Mouse (Mus musculus) gastrocnemius, adult 18-20 months (tissue): ENCODE data around the gene Capn5. TPM values are rescaled to one million over a fixed set of nuclear protein-coding genes. Genes with fewer than 3 reads are reported as not detected.

ENCODE experiments used
- DNase-seq: peaks from one replicate; pipeline ENCODE4 v3.0.0; 2021; ENCODE audit warnings: low spot score
- total RNA-seq, 2 experiments: library from RNA; stranded (reverse); gene quantifications; 2 replicates each; pipeline ENCODE4 v1.2.3; 2021

The Capn5 gene
- total RNA-seq, 2 experiments from 2014 or later, result 0.98 to 1.6 TPM

DNA sequence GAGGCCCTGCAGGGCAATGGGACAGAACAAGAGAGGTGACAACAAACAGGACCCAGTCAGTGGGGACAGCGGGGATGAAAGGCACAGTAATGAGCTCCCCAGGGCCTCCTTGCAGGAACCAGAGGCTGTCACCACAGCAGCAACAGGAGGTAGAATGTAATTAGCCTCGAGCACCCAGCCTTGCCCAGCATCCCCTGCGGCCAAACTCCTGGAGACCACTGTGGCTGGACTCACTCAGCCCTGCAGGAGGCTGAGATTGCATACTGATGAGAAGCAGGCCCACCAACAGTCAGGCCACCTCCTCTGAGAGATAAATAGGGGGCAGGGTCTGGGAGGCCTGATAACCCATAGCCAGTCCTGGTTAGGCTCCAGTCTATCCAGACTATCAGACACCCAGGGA lies 28.3 kb downstream of the Capn5 start:
- DNase-seq, result no peak

- no peak for DNase-seq
Measured at GRCm38 (mm10) chr7:98148721-98149407, 29.2 kb downstream of the Capn5 start.

DNA sequence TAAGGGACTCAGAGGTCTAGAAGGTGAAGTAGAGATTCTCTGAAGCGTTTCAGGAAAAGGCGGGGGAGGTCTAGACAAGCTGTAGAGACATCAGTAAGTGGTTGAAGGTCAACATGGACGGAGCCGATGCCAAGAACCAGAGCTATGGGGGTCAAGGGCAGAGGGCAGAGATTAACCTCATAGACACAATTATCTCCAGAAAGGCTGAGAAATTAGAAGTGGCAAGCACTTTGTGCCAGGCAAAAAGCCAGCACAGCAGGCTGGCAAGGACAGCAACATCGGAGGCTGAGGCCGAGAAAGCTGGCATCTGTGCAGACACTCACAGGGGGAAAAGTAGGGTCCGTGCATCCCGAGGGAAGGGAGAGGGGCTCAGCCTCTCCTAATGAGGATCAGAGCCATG lies 30.3 kb downstream of the Capn5 start:
- DNase-seq, result no peak

DNA sequence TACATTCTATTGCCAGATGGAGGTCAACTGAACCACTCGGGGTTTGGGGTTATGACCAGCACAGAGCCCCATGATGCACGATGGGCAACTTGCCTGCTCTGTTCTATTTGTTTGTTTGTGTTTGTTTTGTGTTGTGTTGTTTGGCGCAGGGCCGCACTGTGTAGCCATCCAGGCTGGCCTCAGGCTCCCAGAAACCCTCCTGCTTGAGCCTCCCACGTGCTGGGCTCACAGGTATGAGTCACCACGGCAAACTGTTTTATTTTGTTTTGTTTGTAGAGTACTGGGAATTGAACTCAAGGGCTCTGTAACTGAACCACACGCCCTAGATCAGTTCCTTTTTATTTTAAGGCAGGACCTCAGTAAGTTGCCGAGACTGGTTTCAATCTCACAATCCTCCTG lies 31.6 kb downstream of the Capn5 start:
- no peak for DNase-seq

- DNase-seq, result no peak
Measured at GRCm38 (mm10) chr7:98145842-98146446, 32.1 kb downstream of the Capn5 start.

GRCm38 (mm10) chr7:98145402-98145801 lies 32.7 kb downstream of the Capn5 start, which contains the start of gene Omp:
Gene Omp (minus strand): TSS chr7:98145502.
- DNase-seq, result no peak

DNA sequence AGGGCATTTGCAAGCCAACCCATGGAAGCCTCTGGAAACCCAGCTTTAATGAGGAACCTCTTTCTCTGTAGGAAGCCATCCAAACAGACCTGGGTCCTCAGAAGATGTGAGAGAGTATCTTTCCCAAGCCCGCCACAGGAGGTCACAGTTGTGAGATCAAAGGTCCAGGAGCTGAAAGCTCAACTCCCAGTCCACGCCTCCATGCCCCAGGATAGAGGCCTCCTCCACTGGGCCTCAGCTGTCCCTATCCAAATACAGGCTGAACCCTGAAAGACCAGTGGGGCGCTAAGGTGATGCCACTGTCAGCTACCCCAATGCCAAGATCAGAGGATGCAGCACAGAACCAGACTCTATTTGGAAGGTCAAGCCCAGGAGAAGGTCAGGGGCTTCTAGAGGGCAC lies 35.4 kb downstream of the Capn5 start:
- no peak for DNase-seq

DNA sequence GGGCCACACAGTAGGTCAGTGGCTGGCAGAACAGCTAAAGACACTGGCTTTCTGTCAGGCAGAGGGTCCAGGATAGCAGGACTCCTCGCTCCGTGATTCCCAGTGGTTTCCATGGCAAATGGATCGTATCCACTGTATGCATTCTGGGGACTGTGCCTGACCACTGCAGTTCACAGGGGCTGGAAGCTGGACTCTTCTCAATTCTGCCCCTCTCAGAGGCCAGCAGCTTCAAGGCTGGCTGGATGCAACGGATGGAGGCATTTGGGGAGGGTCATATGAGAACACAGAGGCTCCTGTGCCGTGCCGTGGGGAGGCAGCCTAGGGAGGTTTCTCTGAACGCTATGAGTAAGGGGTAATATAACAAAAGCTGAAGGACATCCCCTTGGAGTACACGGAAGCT lies 35.8 kb downstream of the Capn5 start:
- no peak for DNase-seq

DNA sequence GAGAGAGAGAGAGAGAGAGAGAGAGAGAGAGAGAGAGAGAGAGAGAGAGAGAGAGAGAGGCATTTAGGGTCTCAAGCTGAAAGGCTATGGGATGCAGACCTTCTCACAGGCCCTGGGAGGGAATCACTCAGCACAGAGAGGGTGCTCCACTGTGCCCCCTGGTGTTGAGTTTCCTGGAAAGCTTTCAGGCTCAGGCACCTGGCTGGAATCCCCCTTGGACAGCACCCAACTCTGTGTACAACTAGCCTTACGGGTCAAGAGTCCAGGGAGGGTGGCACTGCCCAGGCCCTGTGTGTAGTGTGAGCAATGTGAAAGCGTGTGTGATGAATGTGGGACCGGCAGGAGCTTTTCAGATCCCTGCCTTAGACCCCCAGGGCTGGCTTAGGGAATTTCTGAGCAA lies 36.9 kb downstream of the Capn5 start:
- no peak for DNase-seq

- no peak for DNase-seq
Measured at GRCm38 (mm10) chr7:98140597-98140996, 37.5 kb downstream of the Capn5 start.

DNA sequence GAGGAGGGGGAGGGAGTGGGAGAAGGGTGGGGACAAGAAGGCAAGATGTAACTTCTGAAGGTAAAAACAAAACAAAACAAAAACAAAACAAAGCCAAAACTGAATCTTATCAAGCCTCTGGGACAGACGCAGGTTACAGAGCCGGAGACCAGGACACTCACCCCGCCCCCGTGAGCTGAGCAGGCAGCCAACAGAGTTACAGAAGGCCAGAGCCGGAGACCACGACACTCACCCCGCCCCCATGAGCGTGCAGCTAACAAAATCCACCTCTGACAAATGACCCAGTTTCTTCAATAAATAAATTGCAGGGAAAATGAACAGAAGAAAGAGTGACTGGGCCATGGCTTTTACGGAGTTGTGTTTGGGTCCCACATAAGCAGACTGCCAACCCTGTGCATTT lies 38.9 kb downstream of the Capn5 start:
- no peak for DNase-seq

- DNase-seq, result no peak
Measured at GRCm38 (mm10) chr7:98137995-98138394, 40.1 kb downstream of the Capn5 start.

GRCm38 (mm10) chr7:98137583-98137982 lies 40.5 kb downstream of the Capn5 start:
- DNase-seq, result no peak

GRCm38 (mm10) chr7:98131751-98132150 lies 46.3 kb downstream of the Capn5 start:
- no peak for DNase-seq

DNA sequence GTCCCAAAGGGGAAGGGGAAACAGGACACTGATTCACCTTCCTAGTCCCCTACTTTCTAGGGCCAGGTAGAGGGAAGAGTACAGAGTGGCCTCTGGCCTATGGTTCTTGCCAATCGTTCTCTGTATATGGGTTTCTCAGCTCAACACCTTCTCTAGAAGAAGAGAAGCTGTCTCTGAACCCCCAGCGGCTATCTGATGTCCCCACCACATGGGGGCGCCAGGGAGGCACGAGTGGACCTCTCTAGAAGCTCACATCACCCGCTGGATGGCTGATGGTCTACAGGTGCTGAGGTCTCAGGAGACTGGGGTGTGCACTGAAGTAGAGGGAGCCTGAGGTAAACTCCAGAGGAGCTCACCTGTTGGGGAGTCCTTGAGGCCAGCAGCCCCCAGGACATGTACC lies 52.6 kb downstream of the Capn5 start:
- DNase-seq, result no peak

DNA sequence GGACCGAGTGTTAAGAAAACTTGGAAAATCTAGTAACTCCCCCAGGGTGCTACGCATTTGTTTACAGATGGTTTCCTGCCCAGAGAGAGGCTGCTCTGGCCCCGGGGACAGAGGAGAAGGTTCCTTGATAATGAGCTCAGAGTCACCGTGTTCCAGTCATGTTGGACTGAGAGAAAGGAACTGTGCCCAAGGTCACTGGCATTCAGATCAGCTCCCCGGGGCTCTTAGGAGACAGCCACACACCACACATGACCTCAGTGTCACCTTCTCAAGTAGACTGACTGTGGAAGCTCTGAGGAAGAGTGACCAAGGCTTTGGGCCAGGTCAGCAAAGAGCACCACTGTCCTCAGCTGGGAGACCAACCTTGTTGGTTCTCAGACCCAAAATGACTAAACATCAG lies 53.4 kb downstream of the Capn5 start:
- no peak for DNase-seq

GRCm38 (mm10) chr7:98121673-98122072 lies 56.4 kb downstream of the Capn5 start:
- no peak for DNase-seq

DNA sequence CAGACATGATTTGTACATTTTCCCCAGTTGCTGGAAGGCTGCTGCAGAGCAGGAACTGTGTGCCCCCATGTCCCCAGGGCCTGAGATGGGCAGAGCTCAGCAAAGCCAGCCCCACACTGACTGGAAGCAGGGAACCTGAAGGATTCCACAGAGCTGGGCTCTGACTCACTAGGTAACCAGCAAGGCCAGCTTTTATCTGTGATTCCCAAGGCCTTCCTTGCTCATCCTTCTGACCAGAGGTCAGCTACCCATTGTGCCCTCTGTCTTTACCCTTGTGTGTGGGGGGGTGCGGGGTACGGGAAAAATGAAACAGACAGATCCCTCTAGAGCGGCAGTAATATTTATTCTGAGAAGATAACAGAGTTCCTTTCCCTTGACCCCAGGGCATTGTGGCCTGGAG lies 56.8 kb downstream of the Capn5 start:
- no peak for DNase-seq

- DNase-seq, result peak; percentile 61
Measured at GRCm38 (mm10) chr7:98120325-98120724, 57.7 kb downstream of the Capn5 start.

DNA sequence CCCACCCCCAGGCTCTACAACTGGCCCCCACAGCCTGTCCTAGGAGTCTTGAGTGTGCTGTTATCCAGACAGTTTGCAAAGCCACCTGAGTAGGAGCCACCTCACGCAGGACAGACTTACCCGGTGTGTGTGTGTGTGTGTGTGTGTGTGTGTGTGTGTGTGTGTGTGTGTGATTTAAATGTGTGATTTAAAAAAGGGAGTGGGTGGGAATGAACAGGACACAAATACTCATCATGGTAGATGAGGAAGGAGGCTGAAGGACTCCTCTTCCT lies 58.2 kb downstream of the Capn5 start:
- DNase-seq, result no peak

DNA sequence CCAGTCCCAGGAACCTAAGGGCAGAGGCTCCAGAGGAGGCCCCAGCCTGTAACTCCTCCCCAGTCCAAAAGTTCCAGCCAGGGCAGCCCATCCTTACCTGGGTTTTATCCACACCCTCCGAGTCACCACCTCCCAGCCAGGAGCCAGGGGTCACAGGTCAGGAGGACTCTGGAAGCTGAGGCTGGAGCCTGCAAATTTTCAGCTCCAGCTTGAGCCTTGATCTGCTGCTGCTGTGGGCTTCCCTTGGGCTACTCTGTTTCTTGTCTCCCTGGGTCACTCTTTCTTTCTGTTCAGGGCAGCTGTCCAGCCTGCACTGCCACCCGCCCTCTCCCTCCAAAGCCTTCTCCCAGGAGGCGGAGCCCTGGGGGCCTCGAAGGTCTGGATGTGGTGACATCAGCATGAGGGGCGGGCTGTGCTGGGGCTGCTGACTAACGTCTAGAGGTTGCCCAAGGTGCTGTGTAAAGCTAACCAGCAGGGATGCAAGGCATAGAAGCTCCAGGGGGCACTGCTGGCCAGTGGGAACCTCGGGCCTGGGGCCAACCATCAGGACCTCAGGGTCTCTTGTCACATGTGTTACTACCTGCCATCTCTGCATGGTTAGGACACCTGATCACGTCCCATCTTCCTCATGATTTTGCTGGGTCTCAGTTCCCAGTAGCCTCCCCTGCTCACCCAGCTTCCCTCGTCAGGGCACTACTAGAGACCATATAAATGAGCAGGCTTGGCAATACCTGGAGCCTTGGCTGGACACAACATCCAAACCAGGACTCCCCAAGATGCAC lies 58.7 kb downstream of the Capn5 start, which contains the start of gene Myo7a:
Myo7a (minus strand) TSS at position 346 of the 782 bp plus-strand sequence.
- DNase-seq, result no peak

- peak; percentile 68 for DNase-seq
Measured at GRCm38 (mm10) chr7:98117012-98117660, 60.9 kb downstream of the Capn5 start.
